Mouse (Mus musculus) olfactory bulb, adult 2 months (tissue): Measurements from ENCODE around the gene Tom1l2. TPM values are rescaled to one million over a fixed set of nuclear protein-coding genes. Genes with fewer than 3 reads are reported as not detected.

ENCODE experiments used
- H3K27ac ChIP-seq: fragments of 200-500 bp; 2 replicates; pipeline ENCODE4 v1.5.1; 2012; ENCODE audit warnings: low read depth, low read length; ENCODE audit not compliant: insufficient read depth
- H3K4me1 ChIP-seq: fragments of 200-500 bp; 2 replicates; pipeline ENCODE4 v1.6.1; 2012; ENCODE audit warnings: low read length; ENCODE audit not compliant: control insufficient read depth, insufficient read depth
- H3K4me3 ChIP-seq: fragments of 200-500 bp; 2 replicates; pipeline ENCODE4 v1.5.1; 2012; ENCODE audit warnings: mild to moderate bottlenecking, low read depth, low read length, moderate library complexity; ENCODE audit not compliant: insufficient read depth
- CTCF ChIP-seq: fragments of 200-500 bp; IDR thresholded peaks from 2 replicates; pipeline ENCODE4 v1.5.1; 2012; ENCODE audit warnings: low read depth, mild to moderate bottlenecking, low read length, moderate library complexity; ENCODE audit not compliant: insufficient read depth
- POLR2A ChIP-seq: fragments of 200-500 bp; IDR thresholded peaks from 2 replicates; pipeline ENCODE4 v1.6.1; 2012; ENCODE audit warnings: mild to moderate bottlenecking, low read depth, low read length, moderate library complexity; ENCODE audit not compliant: insufficient read depth
- WGBS: fragments of 180-500 bp; shearing (Covaris S2); methylation state at CpG from one replicate; pipeline ENCODE4 v1.1.7; 2018; 5-methylcytosine and 5-hydroxymethylcytosine counted together
- polyA plus RNA-seq: library from polyadenylated mRNA; stranded (reverse); fragments of >200 nt; gene quantifications from 2 replicates; pipeline ENCODE4 v1.2.4, GENCODE M21; 2012; ENCODE audit warnings: low replicate concordance; ENCODE audit not compliant: missing spikeins, insufficient read depth, insufficient read length

The Tom1l2 gene
- polyA plus RNA-seq, 1 experiment: not detected

DNA sequence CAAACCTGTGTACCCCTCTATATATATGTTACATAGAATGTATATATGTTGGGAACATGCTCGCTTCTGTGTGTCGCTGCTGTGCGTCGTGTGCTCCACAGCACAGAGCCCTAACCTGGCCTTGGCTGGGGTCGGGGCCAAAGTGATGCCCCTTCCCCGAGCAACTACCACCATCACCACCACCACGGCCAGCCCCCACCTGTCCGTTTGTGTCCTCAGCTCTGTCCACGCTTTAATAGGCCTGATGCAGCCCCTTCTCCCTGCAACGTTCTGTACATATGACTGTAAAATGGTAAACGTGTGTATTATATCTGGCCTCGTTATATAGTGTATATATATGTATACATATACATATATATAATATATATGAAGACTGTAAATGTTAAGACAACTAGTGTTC, 154.1 kb downstream of the Tom1l2 start:
- Histone ChIP-seq H3K4me1 (peaks cover 6% of the 10 kb centered on the region), H3K4me3 (no peak overlapping the region), H3K27ac (no peak overlapping the region)
- WGBS: 83% methylated on average over 12 of the region's 12 CpGs
- TF ChIP-seq CTCF: no peak
- no peak for TF ChIP-seq POLR2A

GRCm38 (mm10) chr11:60197998-60198619, 154.6 kb downstream of the Tom1l2 start:
- H3K27ac ChIP-seq: no peak overlapping the region
- H3K4me3 ChIP-seq: no peak overlapping the region
- WGBS: 43% methylated on average over 24 of the region's 24 CpGs
- no peak for TF ChIP-seq CTCF
- no peak for TF ChIP-seq POLR2A
- H3K4me1 ChIP-seq: peaks cover 6% of the 10 kb centered on the region

GRCm38 (mm10) chr11:60196344-60196743, 156.4 kb downstream of the Tom1l2 start:
- no peak overlapping the region for H3K4me3 ChIP-seq
- WGBS: 81% methylated on average over 5 of the region's 5 CpGs

GRCm38 (mm10) chr11:60195108-60195507, 157.6 kb downstream of the Tom1l2 start:
- no peak overlapping the region for H3K4me3 ChIP-seq
- TF ChIP-seq CTCF (no peak), POLR2A (no peak)
- H3K27ac ChIP-seq: no peak overlapping the region
- peaks cover 10% of the 10 kb centered on the region for H3K4me1 ChIP-seq

More at GRCm38 (mm10) chr11:60196344-60196743, 156.4 kb downstream of the Tom1l2 start:
- TF ChIP-seq CTCF (no peak), POLR2A (no peak)
- no peak overlapping the region for H3K27ac ChIP-seq
- peaks cover 10% of the 10 kb centered on the region for H3K4me1 ChIP-seq

DNA sequence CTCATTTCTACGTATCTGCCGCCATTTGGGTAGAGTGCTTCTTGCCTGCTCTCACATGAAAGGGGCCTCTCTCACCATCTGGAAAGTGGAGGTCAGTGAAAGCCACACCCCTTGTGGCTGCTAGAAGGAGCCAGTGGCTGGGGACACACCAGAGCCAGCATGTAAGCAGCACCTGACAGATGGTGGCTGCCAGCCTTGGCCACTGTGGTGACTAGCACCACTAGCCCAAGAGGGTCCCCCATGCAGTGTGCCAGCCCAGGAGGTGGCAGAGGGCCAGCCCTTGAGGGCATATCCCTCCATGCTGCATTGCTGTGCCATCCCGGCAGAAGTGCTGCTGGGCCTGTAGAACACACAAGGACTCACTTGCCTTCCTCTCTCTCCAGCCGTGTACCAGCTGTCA, 159.1 kb downstream of the Tom1l2 start:
- Histone ChIP-seq H3K4me3 (no peak overlapping the region), H3K27ac (no peak overlapping the region), H3K4me1 (peaks cover 21% of the 10 kb centered on the region)
- TF ChIP-seq CTCF: no peak
- TF ChIP-seq POLR2A: no peak
- 70% methylated on average over 4 of the region's 4 CpGs for WGBS

GRCm38 (mm10) chr11:60192534-60192933, 160.2 kb downstream of the Tom1l2 start:
- 65% methylated on average over 6 of the region's 6 CpGs for WGBS
- no peak overlapping the region for H3K4me3 ChIP-seq
- H3K27ac ChIP-seq: no peak overlapping the region
- peaks cover 29% of the 10 kb centered on the region for H3K4me1 ChIP-seq
- no peak for TF ChIP-seq POLR2A
- no peak for TF ChIP-seq CTCF

DNA sequence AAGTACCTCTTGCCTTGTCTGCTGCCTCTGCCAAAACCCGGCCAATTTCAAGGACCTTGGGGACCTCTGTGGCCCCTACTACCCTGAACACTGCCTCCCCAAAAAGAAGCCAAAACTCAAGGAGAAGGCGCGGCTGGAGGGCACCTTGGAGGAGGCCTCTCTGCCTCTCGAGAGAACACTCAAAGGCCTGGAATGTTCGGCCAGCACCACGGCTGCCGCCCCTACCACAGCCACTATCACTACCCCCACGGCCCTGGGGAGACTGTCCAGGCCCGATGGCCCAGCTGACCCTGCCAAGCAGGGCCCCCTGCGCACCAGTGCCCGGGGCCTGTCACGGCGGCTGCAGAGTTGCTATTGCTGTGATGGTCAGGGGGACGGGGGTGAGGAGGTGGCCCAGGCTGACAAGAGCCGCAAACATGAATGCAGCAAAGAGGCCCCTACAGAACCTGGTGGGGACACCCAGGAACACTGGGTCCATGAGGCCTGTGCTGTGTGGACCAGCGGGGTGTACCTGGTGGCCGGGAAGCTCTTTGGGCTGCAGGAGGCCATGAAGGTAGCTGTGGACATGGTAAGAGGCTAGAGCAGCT, 162.6 kb downstream of the Tom1l2 start:
- no peak overlapping the region for H3K27ac ChIP-seq
- no peak for TF ChIP-seq POLR2A
- no peak for TF ChIP-seq CTCF
- no peak overlapping the region for H3K4me3 ChIP-seq
- 94% methylated on average over 17 of the region's 17 CpGs for WGBS
- peaks cover 52% of the 10 kb centered on the region for H3K4me1 ChIP-seq

- 46% methylated on average over 21 of the region's 21 CpGs for WGBS
- peaks cover 57% of the 10 kb centered on the region for H3K4me1 ChIP-seq
- no peak overlapping the region for H3K4me3 ChIP-seq
- TF ChIP-seq CTCF: no peak
- TF ChIP-seq POLR2A: no peak
- no peak overlapping the region for H3K27ac ChIP-seq
Observed at GRCm38 (mm10) chr11:60189501-60190040, 163.1 kb downstream of the Tom1l2 start.

GRCm38 (mm10) chr11:60188275-60188853, 164.3 kb downstream of the Tom1l2 start:
- H3K27ac ChIP-seq: no peak overlapping the region
- H3K4me1 ChIP-seq: peaks cover 69% of the 10 kb centered on the region
- TF ChIP-seq POLR2A: no peak
- TF ChIP-seq CTCF: no peak
- H3K4me3 ChIP-seq: no peak overlapping the region
- 83% methylated on average over 25 of the region's 25 CpGs for WGBS
